Mouse (Mus musculus) frontal cortex, postnatal 36 days (tissue): ENCODE measurements around the gene Gm42688.
A peak's percentile ranks its signal among the peaks of the same experiment; 100 is the strongest.

Experiments used
- DNase-seq, 2 experiments: peaks; one replicate each; pipeline ENCODE4 v3.0.0; 2022; ENCODE audit warnings: low spot score in 2 of 2

Gene Gm42688

GRCm38 (mm10) chr6:83084477-83084876, 16.9 kb upstream of the Gm42688 start:
- no peak for DNase-seq

- no peak for DNase-seq
Observed at GRCm38 (mm10) chr6:83086121-83087035, 15.0 kb upstream of the Gm42688 start, which contains the start of gene Lbx2. Gene Lbx2 (plus strand): TSS chr6:83086367.

DNA sequence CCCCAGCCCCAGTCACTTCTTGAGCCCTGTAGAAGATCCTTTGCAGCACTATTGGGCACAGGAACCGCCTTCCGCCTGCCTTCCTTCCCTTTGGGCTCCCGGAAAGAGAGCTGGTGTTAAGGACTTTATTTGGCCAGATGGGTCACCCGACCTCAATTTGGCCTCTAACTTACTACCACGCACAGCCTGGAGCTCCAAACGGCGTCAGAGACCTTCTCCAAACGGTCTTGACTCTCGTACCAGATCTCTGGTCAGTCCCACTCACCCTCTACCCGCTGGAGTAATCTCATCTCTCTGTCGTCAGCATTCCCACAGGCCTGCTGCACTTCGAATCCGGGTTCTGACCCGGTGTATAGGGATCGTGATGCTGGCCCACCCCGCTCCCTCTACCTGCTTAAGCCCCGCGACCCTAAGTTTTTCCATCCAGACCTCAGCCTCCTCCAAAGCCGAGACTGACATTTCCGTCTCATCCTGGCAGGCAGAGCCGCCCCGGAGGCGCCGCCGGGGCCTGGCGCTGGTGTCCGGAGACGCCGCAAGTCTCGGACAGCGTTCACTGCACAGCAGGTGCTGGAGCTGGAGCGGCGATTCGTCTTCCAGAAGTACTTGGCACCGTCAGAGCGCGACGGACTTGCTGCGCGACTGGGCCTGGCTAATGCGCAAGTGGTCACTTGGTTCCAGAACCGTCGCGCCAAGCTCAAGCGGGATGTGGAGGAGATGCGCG, 14.1 kb upstream of the Gm42688 start:
- no peak for DNase-seq

GRCm38 (mm10) chr6:83087926-83088260, 13.5 kb upstream of the Gm42688 start:
- no peak for DNase-seq

DNA sequence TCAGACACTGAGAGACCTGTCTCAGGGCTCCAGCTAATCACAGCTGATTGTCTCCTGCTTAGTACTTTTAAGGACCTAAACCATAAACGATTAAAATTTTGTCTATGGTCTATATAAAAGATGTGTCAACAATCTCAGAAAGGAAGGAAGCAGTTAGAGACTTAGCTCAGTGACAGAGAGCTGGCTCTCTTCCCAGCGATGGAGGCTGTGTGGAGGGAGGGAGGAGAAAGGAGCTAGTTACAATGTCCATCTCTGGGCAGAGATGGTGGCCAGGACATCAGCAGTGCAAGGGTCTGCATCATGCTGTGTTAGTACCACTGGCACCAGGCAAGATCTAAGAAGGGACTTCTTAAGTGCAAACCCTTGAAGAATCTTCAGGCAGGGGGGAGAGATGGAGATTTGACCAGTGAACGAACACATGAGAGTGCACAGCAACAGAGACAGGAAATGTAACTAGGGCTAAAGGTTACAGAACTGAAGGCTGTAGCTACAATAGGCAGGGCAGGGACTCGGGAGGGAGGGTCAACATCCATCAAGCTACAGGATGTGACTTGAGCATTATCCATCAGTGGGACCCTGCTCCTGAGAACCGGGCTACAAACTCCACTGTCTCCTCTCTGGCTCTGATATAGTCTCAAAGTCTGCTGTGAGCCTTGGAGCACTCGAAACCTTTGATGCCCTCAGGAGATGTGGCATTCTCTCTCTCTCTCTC, 8.8 kb upstream of the Gm42688 start:
- DNase-seq: no peak

GRCm38 (mm10) chr6:83095968-83096367, 5.4 kb upstream of the Gm42688 start:
- no peak for DNase-seq

- DNase-seq: no peak
Observed at GRCm38 (mm10) chr6:83098411-83098810, 3.0 kb upstream of the Gm42688 start.

- no peak for DNase-seq
Observed at GRCm38 (mm10) chr6:83101688-83102556, 505 bp downstream of the Gm42688 start.

GRCm38 (mm10) chr6:83103130-83103650, 1.8 kb downstream of the Gm42688 start:
- DNase-seq: no peak

GRCm38 (mm10) chr6:83104158-83104557, 2.7 kb downstream of the Gm42688 start:
- DNase-seq: no peak

- DNase-seq: peak; percentile 69 to 73
Observed at GRCm38 (mm10) chr6:83107566-83108400, 6.4 kb downstream of the Gm42688 start.

DNA sequence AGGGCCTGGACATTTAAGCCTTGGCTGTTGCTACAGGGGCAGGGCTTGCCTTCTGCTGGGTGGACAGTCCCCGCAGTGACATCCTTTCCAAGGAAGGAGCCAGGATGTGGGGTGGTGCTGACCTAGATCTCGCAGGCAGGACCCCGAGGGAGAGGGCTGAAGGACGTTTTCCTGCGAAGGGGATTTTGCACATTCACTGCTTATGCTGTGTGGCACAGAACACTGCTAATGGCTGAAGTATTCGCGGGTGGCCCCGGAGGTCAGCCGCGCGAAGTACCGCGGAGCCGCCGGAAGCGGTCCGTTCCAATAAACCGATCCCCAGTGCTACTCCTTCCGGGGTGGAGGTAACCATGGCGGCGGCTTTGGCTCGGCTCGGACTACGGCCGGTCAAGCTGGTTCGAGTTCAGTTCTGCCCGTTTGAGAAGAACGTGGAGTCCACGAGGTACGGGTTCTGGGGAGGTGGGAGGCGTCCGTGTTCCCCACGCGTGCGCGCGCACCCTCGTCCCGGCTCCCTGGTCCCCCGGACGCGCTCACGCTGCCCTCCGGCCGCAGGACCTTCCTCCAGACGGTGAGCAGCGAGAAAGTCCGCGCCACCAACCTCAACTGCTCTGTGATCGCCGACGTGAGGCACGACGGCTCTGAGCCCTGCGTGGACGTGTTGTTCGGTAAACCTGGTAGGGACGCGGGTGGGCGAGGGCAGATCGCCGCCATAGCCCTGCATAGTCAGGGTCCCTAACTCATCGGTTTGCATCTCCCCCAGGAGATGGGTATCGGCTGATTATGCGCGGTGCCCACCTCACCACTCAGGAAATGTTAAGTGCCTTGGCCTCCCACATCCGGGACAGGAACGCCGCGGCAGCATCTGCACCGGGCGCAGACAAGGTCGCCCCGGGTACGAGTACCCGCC, 7.6 kb downstream of the Gm42688 start, which contains the start of gene Mrpl53:
Gene Mrpl53, plus strand, starts transcription at position 279 of the 907 bp plus-strand sequence.
- peak; percentile 82 to 83 for DNase-seq

DNA sequence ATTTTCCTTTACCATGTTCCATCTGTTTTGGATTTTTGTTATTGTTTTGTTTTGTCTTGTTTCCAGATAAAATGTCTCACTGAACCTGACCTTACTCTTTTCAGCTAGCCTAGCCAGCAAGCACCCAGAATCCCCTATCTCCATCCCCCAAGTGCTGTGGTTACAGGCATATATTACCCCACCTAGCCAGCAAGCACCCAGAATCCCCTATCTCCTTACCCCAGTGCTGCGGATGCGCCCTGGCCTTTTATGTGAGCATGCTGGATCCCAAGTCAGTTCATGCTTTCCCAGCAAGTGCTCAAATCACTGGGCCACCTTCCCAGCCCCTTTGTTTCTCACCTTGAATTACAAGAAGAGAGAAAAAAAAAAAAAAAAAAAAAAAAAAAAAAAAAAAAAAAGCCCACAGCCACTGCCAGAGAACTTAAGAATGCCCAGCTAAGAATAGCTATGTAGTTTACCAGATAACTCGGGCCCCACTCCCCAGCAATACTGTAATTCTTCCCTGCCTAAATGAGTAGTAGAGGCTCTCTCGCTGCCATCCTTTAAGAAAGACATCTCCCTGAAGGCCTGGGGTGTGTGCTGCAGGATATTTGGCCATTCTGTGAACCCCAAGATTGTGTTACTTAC, 10.2 kb downstream of the Gm42688 start:
- DNase-seq: no peak

DNA sequence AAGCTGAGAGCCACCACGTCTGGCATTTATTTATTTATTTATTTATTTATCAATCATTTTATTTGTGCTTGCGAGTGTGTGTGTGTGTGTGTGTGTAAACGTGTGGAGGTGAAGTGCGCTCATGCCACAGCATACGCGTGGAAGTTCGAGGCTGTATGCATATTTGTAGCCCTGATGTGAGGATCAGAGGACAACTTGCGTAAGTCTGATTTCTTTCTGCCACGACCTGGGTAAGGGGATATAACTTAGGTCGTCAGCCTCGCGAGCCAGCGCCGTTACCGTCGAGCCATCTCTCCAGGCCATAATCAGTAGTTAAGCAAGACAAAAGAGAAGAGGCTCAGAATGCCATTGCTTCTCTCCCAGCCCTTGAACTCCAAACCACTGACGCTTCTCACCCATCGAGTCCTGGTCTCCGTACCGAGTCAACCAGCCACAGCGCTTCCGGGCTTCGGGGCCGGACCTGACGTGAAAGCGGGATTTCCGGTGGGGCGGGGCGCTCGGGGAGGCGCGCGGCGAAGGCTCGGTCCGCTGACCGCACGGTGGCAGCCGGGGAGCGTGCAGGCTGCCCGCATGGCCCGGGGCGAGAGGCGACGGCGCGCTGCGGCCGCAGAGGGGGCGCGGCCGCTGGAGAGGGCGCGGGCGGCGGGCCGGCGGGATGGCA, 13.7 kb downstream of the Gm42688 start, which contains the start of gene Mogs:
Gene Mogs, plus strand, starts transcription at position 486 of the 661 bp plus-strand sequence.
- DNase-seq: peak; percentile 91

GRCm38 (mm10) chr6:83115682-83116372, 14.4 kb downstream of the Gm42688 start:
- no peak for DNase-seq

- DNase-seq: no peak
Observed at GRCm38 (mm10) chr6:83116373-83117164, 15.2 kb downstream of the Gm42688 start.

DNA sequence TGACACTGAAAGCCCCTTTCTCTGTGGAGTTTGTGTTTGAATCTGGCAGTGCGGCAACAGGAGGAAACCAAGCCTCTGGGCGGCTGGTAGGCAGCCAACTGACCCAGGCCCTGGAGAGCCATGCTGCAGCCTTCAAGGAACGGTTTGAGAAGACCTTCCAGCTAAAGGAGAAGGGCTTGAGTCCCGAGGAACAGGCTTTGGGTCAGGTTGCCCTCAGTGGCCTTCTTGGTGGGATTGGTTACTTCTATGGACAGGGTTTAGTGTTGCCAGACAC, 15.7 kb downstream of the Gm42688 start:
- no peak for DNase-seq
